Mouse (Mus musculus) gonadal fat pad, adult 2 months (tissue): ENCODE measurements around the gene Gnmt. TPM values are rescaled to one million over a fixed set of nuclear protein-coding genes. Genes with fewer than 3 reads are reported as not detected.

ENCODE experiments used
- DNase-seq: peaks from one replicate; pipeline ENCODE4 v3.0.0-alpha.2; 2012; ENCODE audit warnings: low read depth
- polyA plus RNA-seq: library from polyadenylated mRNA; depleted of rRNA; stranded (reverse); fragments of >200 nt; gene quantifications from 2 replicates; pipeline ENCODE4 v1.2.3, GENCODE M21; 2012

Gene Gnmt
- polyA plus RNA-seq, 1 experiment = 16.7 TPM

- no peak for DNase-seq
These were observed 14.0 kb upstream of the Gnmt start for GRCm38 (mm10) chr17:46742986-46743385.

DNA sequence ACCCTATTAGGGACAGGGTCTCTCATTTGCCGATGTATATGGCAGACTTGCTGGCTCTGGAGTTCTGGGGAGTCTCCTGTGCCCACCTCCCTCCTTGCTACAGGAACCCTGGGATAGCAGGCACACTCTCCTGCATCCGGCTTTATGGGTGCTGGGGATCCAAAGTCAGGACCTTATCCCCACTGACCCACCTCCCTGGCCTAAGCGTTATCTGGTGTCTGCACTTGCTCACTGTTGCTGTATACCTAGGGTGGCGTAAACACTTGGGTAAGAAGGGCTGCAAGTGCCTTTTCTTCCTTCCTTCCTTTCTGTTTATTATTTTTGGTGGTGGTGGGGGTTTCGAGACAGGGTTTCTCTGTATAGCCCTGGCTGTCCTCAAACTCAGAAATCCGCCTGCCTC lies 12.3 kb upstream of the Gnmt start:
- DNase-seq = no peak

DNA sequence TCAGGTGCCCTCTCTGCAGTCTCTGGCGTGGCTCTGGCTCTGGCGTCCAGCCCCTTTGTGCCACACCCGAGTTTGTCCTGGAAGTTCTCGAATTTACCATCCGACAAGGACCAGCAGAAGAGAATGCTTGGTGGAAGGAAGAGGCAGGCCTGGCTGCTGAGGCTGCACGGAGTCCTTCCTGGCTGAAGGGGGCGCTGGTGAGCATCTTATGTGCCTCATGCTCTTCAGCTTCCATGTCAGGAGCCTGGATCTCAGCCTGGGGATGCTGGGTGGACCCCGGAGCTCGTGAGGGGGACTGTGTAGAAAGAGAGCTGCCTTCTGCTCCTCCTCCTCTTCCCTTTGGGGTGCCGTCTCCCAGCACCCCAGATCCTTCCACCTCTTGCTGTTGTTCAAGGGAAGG lies 7.2 kb upstream of the Gnmt start:
- no peak for DNase-seq

GRCm38 (mm10) chr17:46735287-46735686 lies 6.3 kb upstream of the Gnmt start:
- no peak for DNase-seq

DNA sequence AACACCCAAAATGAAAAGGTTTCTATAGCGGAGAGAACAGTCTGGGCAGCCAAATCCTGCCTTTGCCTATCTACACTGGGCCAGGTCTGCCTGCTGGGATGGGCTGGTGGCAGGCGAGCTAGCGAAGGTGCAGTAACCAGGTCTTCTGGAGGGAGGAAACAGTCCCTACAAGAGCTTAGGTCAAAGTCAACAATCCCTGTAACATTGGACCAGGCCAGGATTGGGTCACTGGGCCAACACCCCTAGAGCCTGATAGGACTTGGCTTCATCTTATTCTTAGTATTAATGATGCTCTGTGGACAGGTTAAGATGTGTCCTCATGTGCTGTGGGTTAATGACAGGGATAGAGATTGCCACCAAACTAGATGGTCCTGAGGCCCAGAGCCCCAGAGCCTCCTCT lies 5.1 kb upstream of the Gnmt start:
- DNase-seq = no peak

DNA sequence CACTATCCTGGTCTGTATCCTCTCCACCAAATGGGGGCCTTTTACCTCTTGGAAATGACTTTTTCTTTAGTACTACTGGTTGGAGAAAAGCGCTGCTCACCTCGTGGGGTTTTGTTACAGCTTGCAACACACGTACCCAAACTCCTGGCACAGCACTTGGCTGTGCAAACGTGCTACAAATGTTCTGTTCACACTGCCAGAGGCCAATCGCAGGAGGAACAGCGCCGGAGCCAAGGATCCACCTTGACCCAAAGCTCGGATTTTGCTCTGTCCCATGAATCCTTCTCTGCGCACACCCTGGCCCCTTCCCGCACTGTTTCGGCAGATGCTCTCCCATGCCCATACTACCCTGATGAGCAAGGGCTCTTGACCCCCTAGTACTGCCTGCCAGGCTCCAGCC lies 472 bp downstream of the Gnmt start:
- no peak for DNase-seq

GRCm38 (mm10) chr17:46728021-46728420 lies 947 bp downstream of the Gnmt start:
- DNase-seq = no peak

GRCm38 (mm10) chr17:46727271-46727670 lies 1.7 kb downstream of the Gnmt start:
- no peak for DNase-seq

DNA sequence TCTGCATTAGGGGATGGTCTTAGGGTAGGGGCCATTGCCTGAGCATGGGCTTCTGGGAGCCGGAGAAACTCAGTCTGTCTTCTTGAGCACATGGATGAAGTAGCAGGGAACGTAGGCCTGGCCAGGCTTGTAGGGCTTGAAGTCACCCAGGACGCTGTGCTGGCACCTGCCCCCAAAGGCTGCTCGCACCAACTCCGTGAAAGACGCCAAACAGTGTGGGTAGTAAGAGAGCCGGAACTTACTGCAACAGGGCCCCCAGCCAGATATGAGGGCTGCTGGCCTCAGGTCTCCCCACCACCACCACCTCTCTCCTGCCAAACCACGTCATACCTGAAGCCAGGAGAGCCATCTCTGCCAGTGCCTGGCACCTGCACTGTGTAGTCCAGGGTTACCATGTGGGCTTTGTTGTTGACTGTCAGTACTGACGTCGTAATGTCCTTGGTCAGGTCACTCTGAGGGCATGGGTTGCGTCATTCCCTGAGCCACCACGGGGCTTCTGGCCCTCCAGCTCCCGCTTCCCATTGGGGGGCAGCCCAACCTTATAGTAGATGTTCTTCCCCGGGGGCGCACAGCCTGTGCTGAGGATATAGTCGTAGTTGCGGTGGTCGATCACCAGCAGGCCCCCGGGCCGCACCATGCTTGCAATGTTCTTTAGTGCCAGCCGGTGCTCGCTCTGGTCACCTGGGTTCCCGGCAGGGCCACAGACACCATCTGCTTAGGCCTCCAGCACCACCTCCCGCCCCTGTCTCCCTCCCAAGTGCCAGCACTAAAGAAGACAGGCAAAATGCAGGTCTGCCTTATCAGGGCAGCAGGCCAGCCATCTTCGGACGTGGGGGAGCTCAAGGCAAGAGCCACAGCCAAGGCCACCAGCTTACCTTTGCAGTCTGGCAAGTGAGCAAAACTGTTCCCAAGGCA lies 3.0 kb downstream of the Gnmt start:
- DNase-seq = no peak

DNA sequence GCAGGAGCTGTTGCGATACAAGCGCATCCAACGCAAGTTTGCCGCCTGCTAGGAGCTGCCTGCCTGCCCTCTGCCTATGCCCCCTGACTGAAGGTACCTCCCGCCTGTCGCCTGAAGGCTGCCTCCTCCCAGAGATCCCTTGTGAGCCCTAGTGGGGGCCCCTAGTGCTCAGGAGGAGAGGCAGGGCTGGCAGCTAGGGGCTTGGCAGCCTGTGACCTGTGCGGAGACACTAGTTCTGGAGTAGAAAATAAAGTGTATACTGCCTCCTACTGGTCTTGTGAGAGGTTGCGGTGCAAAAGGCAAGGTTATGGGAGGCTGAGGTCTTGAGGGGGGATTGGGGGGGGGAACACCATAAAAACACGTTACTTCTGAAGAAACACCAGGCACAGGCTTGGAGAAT lies 3.7 kb downstream of the Gnmt start:
- no peak for DNase-seq

DNA sequence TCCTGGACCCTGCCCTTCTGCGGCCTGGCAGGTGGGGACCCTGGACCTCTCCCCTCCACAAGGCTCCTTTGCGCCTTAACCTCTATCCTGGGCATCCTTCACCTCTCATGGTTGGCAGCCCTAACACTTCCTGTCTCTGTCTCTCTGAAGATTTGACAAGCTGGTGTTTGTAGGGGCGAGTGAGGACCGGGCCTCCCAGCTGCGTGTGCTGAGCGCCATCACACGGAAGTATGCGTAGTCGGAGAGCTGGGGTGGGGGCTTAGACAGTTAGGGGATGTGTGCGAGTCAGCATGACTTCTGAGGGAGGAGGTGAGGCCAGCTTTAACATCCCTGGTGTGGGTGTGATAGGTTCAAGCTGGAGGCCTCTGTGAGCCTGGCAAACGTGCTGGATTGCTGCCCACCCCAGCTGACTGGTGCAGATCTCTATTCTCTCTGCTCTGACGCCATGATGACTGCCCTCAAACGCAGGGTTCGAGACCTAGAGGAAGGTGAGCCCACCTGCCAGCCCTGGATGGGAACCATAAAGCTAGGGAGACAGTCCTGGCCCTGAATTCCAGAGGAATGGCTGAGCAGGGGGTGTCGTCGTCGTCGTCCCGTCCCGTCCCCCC lies 4.4 kb downstream of the Gnmt start:
- DNase-seq = no peak

DNA sequence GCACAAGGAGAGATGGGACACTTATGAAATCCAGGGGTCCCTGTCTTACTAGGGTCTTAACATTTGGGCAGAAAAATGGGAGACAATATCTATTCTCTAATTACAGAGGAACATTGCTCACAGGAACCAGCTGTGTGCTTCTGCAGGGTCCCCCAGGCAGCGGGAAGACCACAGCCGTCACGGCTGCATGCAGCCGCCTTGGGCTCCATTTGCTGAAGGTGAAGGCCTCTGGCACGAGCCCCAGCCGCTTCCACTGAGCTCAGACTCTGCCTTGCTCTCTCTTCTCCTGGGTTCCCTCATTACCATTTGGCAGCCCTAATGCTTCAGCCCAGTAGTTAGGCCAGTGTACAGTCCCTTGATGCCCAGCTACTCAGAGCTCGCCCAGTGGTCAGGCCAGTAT lies 7.9 kb downstream of the Gnmt start:
- DNase-seq = no peak

DNA sequence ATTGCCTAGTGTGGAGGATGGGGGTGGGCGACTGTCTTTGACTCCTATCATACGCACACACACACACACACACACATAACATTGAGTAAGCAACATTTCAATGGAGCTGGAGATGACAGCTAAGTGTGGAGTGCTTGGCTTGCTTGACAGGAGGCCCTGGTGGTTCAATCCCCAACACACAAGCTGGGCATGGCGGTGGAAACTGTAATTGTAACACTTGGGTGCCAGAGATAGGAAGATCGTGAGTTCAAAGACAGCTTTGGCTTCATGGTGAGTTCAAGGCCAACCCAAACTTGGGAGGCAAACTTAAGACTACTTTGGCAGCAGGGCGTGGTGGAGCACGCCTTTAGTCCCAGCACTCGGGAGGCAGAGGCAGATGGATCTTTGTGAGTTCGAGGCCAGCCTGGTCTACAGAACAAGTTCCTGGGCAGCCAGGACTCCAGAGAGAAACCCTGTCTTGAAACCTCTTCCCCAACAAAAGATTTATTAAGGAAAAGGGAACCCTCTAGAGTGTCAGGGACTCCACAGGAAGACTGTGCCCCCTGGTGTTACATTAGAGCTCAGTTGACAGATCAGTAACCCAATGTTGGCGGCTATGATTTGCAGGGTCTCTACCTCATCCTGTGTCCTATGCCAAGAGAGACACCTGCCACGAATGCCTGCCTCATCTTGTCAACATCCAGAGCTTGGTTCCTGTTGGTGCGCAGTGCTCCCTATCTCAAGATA lies 14.0 kb downstream of the Gnmt start:
- DNase-seq = no peak

DNA sequence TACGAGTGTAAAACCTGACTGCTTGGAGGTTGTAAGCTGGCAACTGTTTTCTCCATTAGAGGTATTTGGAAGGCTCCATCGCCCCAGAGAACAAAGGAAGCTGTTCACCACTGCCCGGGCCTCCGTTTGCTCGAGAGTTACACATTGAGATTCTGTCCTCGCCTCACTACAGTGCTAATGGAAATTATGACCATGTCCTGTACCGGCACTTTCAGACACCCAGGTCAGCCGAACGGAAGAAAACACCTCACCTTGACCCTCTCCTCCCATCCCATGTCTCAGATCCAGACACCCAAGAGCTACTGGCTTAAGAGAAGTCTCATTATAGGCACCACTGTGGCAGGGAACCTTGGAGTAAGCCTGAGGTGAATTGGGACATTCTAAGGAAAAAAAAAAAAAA lies 15.1 kb downstream of the Gnmt start:
- no peak for DNase-seq

DNA sequence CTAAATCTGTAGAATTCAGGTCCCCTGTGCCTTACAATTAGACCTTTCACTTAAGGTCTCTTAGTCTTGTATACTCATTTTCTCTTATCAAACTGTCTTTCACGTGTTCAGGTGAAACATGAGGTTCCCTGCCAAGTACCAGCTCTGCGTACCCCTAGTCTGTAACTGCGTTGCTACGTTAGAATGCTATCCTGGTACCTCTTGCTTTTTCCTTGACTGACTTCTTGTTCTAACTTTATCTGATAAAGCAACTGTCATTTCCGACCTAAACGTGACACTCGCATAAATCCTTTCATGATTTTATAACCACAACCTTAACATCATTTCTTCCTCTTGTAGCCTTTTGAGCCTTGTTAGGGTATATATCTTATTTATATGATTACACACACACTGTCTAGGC lies 16.5 kb downstream of the Gnmt start:
- DNase-seq = no peak

DNA sequence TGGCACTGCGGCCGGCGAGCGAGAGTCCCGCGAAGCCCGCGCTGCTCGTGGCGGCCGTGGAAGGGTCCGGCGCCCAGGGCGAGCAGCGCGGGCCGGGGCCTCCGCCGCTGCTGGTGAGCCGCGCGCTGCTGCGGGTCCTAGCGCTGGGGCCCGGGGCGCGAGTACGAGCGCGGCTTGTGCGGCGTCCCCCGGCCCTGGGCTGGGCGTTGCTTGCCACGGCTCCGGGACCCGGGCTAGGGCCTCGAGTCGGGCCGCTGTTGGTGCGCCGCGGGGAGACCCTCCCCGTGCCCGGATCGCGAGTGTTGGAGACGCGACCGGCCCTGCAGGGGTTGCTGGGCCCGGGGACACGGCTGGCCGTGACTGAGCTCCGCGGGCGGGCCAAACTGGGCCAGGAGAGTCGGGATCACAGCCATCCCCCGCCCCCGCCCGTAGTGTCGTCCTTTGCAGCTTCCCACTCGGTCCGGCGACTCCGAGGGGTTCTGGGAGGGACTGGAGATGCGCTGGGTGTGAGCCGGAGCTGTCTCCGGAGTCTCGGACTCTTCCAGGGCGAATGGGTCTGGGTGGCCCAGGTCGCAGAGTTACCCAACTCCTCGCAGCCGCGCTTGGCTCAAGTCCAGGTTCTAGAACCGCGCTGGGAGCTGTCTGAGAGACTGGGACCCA lies 17.2 kb downstream of the Gnmt start:
- no peak for DNase-seq

- no peak for DNase-seq
These were observed 17.9 kb downstream of the Gnmt start, which contains the start of gene Pex6 for GRCm38 (mm10) chr17:46710959-46711597. Gene Pex6 (plus strand): TSS chr17:46711463.

GRCm38 (mm10) chr17:46706375-46707089 lies 22.4 kb downstream of the Gnmt start:
- peak; percentile 87 for DNase-seq

DNA sequence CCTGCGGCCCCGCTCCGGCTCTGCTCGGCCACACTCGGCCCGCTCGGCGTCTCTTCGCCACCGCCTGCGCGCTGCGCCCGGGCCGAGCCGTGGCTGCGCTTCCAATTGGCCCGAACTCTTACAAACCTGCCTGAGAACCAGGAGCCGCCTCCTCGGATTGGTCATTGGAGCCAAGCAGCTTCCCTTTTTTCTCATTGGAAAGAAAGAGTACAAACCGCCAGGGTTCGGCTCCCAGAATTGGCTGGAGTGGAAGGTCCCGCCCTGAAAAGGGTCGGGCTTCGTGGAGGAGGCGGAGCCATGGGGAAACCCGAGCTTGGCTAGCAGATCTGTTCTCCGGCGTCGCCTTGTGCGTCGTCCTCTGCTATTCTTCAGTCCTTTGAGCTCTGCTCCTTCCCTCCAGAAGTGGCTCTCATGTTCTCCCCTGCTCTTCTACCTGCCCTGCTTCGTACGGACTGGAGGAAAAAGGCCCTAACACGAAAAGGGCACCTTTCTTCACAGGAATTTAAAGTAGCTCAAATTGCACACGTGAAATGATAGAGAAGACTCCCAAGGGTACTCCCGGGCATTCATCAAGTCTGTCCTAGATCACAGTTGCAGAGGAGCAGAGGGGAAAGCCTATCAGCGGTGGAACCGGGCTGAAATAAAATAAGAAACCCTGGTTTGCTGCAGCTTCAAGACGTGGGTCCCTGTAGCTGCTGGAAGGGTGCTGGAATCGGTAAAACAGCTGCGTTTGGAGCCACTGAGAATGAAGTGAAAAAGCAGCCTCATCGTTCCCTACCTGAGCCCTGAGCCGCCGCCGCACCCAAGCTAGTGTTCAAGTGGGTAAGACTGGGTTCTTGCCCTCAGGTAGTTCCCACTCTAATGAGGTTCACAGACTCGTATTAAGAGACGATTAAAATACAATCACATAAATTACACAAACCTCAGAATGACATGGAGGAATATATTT lies 23.8 kb downstream of the Gnmt start, which contains the start of gene Ppp2r5d:
Ppp2r5d (minus strand) TSS at position 225 of the 949 bp plus-strand sequence.
- peak; percentile 88 for DNase-seq
